In the genomic region with DNA sequence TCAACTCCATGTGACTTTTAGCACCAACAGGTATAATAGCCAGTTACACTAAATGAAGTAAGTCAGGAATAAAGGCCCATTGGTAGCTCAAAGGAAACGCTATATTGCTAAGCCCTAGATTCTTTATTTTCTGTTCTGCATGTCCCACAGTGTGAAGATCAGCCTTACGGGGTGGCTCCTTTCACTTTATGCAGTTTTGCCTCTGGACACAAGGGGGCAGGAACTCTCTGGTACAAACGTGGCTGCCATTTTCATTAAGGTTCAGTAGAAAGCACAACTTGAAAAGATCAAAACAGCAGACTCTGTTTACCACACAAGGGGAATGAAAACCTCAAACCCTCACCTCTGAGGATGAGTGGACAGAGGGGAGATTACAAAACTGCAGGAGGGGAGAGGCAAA, we compare ENCODE assay signal across 8 mouse cellular contexts. TPM values are rescaled to one million over a fixed set of nuclear protein-coding genes. Genes with fewer than 3 reads are reported as not detected.
DNase-seq lines count a peak whose midpoint lies in the region; ATAC-seq and TF ChIP-seq lines count a peak whose summit lies in the region.

No protein-coding gene starts in this region.

- H3K27ac ChIP-seq in layer of hippocampus, adult 2 months: no peak overlapping the region

- no peak overlapping the region for H3K4me3 ChIP-seq in layer of hippocampus, adult 2 months

- TF ChIP-seq CTCF in layer of hippocampus, adult 2 months (conservative IDR thresholded peaks at IDR 0.05): peak; percentile 75

- ATAC-seq in megakaryocyte progenitor cell, adult 5-6 weeks (replicated peaks; ENCODE audit: poor library complexity): peak; percentile 55

- peak; percentile 41 to 53 for DNase-seq in cerebellum, adult 18-20 months
- no peak for DNase-seq in cerebellum, postnatal 36 days
- DNase-seq in layer of hippocampus, adult 2 months (ENCODE audit: low spot score in 2 of 2): no peak
- DNase-seq in layer of hippocampus, adult 9-11 months: no peak
- peak; percentile 55 for DNase-seq in ZHBTc4 (ENCODE audit: low read depth, low spot score)
- no peak for DNase-seq in layer of hippocampus, postnatal 14 days (ENCODE audit: low spot score in 2 of 2)
- DNase-seq in urinary bladder, postnatal 10 days (ENCODE audit: low spot score): no peak

RNA-seq across cellular contexts. Expression of a gene that starts 40.9 kb away (rescaled TPM):
- total RNA-seq in layer of hippocampus, adult 2 months (2021): 10 to 100 TPM; 18.3 to 23.4 TPM
- total RNA-seq in megakaryocyte progenitor cell, adult 5-6 weeks (2015): 2.2 and 4.3 TPM in 2 replicates
- total RNA-seq in megakaryocyte progenitor cell, adult 5-6 weeks (2017): 1.5 and 2.2 TPM in 2 replicates
- total RNA-seq in layer of hippocampus, postnatal 14 days (2021): 10 to 100 TPM; 16.9 to 18.7 TPM

Comparison
In these comparisons a context has a peak if more than half of its experiments do, and no peak if none do; other contexts are left out.
1. DNase-seq: peak in cerebellum, adult 18-20 months (2 of 2) and ZHBTc4 (single experiment); none in cerebellum, postnatal 36 days (0 of 2), layer of hippocampus, adult 2 months (0 of 2), layer of hippocampus, adult 9-11 months (single experiment), layer of hippocampus, postnatal 14 days (0 of 2) and urinary bladder, postnatal 10 days (single experiment).